Mouse (Mus musculus): ENCODE measurements around the gene 1110032F04Rik. TPM values are rescaled to one million over a fixed set of nuclear protein-coding genes. Genes with fewer than 3 reads are reported as not detected.

1110032F04Rik gene
- total and polyA plus RNA-seq, 3 experiments, result 2.0 to 2.2 TPM; not detected in 1

DNA sequence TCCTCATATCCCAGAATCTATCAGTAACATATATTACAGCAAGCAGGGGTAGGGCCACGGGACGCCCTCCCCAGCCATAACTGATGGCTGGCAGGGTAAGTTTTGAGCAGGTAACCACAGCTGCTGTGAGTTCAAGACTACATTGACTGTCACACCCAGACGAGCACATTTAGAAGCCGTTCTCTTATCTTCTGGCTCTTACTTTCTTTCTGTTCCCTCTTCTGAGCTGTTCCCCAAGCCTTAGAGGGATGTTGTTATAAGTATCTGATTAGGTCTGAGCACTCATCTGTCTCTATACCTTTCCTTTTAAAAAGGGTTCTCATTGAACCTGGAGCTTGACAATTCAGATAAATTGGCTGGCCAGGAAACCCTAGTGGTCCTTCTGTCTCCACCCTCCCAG is 38.1 kb downstream of the 1110032F04Rik start:
- no peaks in the 10 kb centered on the region for H3K79me2 ChIP-seq (ENCODE audit: control insufficient read depth, insufficient read depth, low read length, poor library complexity)
- H3K27me3 ChIP-seq (ENCODE audit: control insufficient read depth in 1 of 2, insufficient read depth in 2 of 2, low read length in 2 of 2), result no peaks in the 10 kb centered on the region
- TF ChIP-seq ZC3H11A (IDR thresholded peaks at IDR 0.05; ENCODE audit: low read depth, low read length) (no peak), TCF12 (IDR thresholded peaks at IDR 0.05; ENCODE audit: low read depth, low read length) (0 out of 2 replicates have a peak, but pooled peaks have one; percentile 18), GATA1 (IDR thresholded peaks at IDR 0.05; ENCODE audit: low read depth, low read length) (peak; percentile 59), EP300 (IDR thresholded peaks at IDR 0.05; ENCODE audit: low read depth in 1 of 2, low read length in 2 of 2) (peak; percentile 22 to 39; a peak in 2 of 4 replicates), ETS1 (IDR thresholded peaks at IDR 0.05; ENCODE audit: low read depth, low read length) (0 out of 2 replicates have a peak, but pooled peaks have one; percentile 9), CHD1 (IDR thresholded peaks at IDR 0.05; ENCODE audit: low read depth, low read length) (no peak)
- no peak overlapping the region for H3K27ac ChIP-seq (ENCODE audit: control insufficient read depth, low read depth, low read length)
- peaks cover 0 to 34% of the 10 kb centered on the region in 2 experiments; a peak in 2 of 4 replicates for H3K36me3 ChIP-seq (ENCODE audit: control insufficient read depth in 1 of 2, insufficient read depth in 2 of 2, low read length in 2 of 2)
- DNase-seq (ENCODE audit: low read depth, low spot score), result peak; percentile 54
- H3K9ac ChIP-seq (ENCODE audit: control insufficient read depth, low read depth, low read length, poor library complexity, severe bottlenecking), result no peak overlapping the region
- H3K4me3 ChIP-seq (ENCODE audit: control insufficient read depth in 1 of 2, insufficient read depth in 1 of 2, low read depth in 2 of 2, low read length in 2 of 2), result no peak overlapping the region
- H3K4me1 ChIP-seq (ENCODE audit: control insufficient read depth in 1 of 2, insufficient read depth in 2 of 2, low read length in 2 of 2), result peaks cover 11 to 28% of the 10 kb centered on the region in 2 experiments
- no peaks in the 10 kb centered on the region for H3K9me3 ChIP-seq (replicated peaks; ENCODE audit: insufficient read depth, low read length)

Other genes with a start within 250 kb of the 1110032F04Rik start
- not detected in 2 replicates for gene Il12a, start 178.9 kb upstream of the 1110032F04Rik start, total RNA-seq (2012; rRNA removed)
- not detected for gene Il12a, start 178.9 kb upstream of the 1110032F04Rik start, polyA plus RNA-seq (2012; ENCODE audit: insufficient read depth in 1 of 2, insufficient read length in 2 of 2, low read depth in 1 of 2, low replicate concordance in 2 of 2, missing spikeins in 1 of 2)
- 4.6 and 6.3 TPM in 2 replicates for gene Ift80, start 135.0 kb downstream of the 1110032F04Rik start, total RNA-seq (2012; rRNA removed)
- 1 to 10 TPM in 1 of 2 experiments, not detected in 1; 8.4 TPM for gene Ift80, start 135.0 kb downstream of the 1110032F04Rik start, polyA plus RNA-seq (2012; ENCODE audit: insufficient read depth in 1 of 2, insufficient read length in 2 of 2, low read depth in 1 of 2, low replicate concordance in 2 of 2, missing spikeins in 1 of 2)
- 75.9 and 86.7 TPM in 2 replicates for gene Smc4, start 135.2 kb downstream of the 1110032F04Rik start, total RNA-seq (2012; rRNA removed)
- 1,000 to 10,000 TPM in 1 of 2 experiments, 10 to 100 TPM in 1; 88.7 to 1,112 TPM for gene Smc4, start 135.2 kb downstream of the 1110032F04Rik start, polyA plus RNA-seq (2012; ENCODE audit: insufficient read depth in 1 of 2, insufficient read length in 2 of 2, low read depth in 1 of 2, low replicate concordance in 2 of 2, missing spikeins in 1 of 2)
- 11.3 and 14.8 TPM in 2 replicates for gene Trim59, start 175.2 kb downstream of the 1110032F04Rik start, total RNA-seq (2012; rRNA removed)
- 10 to 100 TPM in 1 of 2 experiments, not detected in 1; 17.4 TPM for gene Trim59, start 175.2 kb downstream of the 1110032F04Rik start, polyA plus RNA-seq (2012; ENCODE audit: insufficient read depth in 1 of 2, insufficient read length in 2 of 2, low read depth in 1 of 2, low replicate concordance in 2 of 2, missing spikeins in 1 of 2)

Measured in MEL (cell line).